Mouse (Mus musculus) G1E-ER4 (cell line): Measurements from ENCODE around the gene Pskh1. TPM values are rescaled to one million over a fixed set of nuclear protein-coding genes. Genes with fewer than 3 reads are reported as not detected.

ENCODE experiments used
- GATA1 ChIP-seq: IDR thresholded peaks from one replicate; pipeline ENCODE4 v1.8.0; 2012; ENCODE audit warnings: low read length, inconsistent platforms
- polyA plus RNA-seq: library from polyadenylated mRNA; stranded (reverse); fragments of >175 nt; gene quantifications from 2 replicates; pipeline ENCODE4 v1.2.3, GENCODE M21; 2012

Pskh1 gene
- 13.6 and 26.7 TPM in 2 replicates for polyA plus RNA-seq

DNA sequence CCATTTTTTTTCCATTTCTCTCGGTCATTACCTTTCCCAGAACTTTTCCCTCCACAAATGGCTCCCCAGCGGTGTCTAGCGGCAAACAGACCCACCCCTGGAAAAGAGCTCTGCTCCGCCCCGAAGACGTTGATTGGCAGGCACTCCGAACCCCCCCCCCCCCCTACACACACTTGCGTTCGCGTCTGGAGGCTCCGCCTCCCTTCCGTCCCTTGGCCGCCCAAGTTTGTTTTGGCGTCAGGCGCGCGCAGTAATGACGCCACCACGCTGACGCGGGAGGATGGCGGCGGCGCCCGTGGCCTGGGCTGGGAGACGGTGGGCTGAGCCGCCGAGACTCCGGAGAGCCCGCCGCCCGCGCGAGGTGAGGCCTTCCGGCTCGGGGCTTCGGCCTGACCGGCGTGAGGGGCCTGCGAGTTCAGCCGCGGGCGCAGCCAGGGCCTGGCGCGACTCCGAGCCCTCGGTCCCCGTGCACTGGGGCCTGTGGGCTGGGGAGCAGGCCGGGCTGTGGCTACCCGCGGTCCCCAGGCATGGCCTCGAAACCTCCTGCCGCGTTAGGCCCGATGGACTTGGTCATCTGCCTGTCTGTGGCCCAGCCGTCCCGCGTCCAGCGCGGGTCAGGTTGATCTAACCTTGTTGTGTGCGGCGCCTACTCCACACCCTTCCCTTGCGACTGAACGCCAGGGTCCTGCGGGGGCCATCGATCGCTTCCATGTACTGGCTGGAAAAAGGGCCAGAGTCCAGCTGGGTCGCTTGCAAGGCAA is at the start of gene Pskh1:
Gene Pskh1 (plus strand): TSS at position 262 of the 761 bp plus-strand sequence.
- TF ChIP-seq GATA1: no peak

DNA sequence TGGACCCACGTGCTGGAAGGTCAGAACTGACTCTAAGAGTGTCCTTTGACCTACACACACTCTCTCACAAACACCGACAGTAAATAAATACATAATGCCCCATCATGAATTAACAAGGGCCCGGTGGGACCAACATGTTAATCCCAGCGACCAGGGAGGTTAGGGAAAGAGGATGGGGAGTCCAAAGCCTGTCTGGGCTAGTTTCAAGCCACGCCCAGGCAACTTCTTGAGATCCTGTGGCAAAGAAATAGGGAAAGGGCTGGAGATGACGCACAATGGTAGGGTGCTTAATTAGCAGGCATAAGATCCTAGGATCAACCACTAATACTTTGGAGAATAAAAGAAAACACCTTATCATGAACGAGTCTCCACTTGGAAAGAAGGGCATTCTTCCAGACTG is 49.6 kb upstream of the Pskh1 start:
- TF ChIP-seq GATA1: no peak

DNA sequence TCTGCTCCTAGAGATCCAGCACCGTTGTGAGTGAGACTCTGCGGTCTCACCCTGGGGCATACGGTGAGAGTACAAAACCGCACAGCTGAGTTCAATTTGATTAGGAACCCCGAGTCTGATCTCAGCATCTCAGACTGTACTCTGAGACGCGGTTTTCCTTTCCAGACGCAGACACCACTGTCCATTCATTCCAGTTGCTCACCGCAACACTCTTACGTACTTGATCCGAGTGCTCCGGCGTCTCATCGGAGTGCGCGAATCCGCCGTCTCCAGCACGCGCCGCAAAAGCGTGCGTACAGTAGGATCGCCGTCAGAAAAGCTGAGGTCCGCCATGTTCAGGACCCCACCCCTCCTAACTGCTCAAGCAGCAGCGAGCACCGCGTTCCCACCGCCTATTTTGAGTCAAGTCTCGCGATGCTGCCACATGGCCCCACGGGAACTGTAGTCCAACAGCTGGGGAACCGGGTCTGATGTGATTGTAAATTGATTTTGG is 48.5 kb upstream of the Pskh1 start:
- no peak for TF ChIP-seq GATA1

DNA sequence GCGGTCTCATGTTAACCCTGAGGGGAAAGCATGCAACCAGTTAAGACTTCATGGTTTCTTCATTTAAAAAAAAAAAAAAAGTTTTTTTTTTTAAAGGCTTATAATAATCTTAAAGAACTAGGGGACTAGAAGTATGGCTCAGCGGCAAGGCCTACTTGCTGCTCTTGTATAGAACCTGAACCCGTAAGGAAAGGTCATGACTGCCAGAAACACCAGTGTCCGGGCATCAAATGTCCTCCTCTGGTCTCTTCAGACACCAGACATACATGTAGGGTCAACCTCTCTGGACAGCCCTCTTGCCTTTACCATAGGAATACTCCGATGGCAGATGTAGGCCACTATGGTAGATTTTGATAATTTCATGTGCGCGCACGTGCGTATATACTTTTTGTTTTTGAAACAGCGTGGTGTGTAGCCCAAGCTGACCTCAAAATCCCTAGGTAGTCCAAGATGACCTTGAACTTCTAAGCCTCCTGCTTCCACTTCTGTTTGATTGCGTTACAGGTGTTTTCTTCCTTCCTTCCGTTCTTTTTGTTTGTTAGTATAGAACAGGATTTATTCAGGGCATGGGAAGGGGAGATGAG is 48.0 kb upstream of the Pskh1 start:
- TF ChIP-seq GATA1: no peak

DNA sequence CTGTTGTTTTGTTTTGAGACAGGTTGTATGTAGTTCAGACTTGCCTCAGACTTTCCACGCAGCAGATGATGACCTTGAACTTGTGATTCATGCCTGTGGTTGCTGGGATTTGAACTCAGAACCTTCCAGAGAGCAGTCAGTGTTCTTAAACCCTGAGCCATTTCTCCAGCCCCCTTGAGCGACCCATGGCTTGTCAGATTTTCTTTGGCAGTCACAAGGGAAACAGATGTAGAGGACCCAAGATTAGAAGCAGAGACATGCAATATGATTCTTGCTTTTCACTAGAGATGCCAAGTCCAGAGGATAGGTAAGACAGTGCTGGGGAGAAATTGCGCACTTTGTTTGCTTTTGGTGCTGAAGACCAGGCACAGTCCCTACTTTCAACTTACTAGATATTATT is 47.1 kb upstream of the Pskh1 start, which contains the start of gene Cenpt:
Gene Cenpt (minus strand): TSS at position 101 of the 400 bp plus-strand sequence.
- TF ChIP-seq GATA1: no peak

DNA sequence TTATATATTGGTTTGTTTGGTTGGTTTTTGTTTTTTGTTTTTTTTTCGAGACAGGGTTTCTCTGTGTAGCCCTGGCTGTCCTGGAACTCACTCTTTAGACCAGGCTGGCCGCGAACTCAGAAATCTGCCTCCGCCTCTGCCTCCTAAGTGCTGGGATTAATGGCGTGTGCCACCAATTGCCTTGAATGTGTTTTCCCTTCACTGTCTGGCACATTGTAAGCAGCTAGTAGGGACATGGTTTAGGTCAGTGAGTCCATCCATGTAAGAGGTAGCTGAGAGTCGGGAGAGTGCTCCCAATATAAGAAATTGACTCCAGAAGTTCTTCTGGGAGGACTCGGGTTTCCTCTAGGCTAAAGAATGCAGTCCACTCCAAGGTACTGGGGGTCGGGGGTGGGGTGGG is 45.9 kb upstream of the Pskh1 start:
- TF ChIP-seq GATA1: no peak

DNA sequence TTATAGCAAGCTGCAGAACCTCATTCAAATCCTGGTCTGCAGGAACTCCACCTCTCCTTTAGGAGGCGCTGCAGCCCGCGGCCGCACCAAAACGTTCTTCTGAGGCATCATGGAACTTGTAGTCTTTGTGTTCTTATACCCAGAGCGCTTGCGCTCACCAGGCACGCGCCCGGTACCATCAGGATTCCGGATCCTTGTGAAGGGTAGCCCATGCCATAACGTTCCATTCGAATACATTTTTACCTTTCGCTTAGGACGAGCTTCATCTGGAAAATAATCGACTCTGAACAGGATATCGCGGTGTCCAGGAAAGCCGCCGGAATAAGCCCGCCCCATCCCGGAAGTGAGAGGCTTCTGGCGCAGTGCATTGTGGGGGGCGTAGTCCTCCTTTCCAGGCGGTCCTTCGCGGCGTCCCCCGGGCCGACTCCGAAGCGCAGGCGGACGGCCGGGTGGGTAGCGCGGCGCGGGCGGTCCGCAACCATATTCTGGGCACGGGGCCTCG is 45.5 kb upstream of the Pskh1 start, which contains the start of gene Thap11:
Gene Thap11 (plus strand): TSS at position 418 of the 502 bp plus-strand sequence.
- no peak for TF ChIP-seq GATA1

DNA sequence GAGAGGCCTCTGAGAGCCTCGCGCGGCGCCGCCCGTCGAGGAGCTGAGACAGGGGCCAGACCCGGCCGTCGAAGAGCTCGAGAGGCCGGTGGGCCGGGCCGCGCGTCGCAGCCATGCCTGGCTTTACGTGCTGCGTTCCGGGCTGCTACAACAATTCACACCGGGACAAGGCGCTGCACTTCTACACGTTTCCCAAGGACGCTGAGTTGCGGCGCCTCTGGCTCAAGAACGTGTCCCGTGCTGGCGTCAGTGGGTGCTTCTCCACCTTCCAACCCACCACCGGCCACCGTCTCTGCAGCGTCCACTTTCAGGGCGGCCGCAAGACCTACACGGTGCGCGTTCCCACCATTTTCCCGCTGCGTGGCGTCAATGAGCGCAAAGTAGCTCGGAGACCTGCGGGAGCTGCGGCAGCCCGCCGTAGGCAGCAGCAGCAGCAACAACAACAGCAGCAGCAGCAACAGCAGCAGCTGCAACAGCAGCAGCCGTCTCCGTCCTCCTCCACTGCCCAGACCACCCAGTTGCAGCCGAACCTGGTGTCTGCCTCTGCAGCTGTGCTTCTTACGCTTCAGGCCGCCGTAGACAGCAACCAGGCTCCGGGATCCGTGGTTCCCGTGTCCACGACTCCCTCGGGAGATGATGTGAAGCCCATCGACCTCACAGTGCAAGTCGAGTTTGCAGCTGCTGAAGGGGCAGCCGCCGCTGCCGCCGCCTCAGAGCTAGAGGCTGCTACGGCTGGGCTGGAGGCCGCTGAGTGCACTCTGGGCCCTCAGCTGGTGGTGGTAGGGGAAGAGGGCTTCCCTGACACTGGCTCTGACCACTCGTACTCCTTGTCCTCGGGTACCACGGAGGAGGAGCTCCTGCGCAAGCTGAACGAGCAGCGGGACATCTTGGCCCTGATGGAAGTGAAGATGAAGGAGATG is 44.7 kb upstream of the Pskh1 start:
- TF ChIP-seq GATA1: no peak

DNA sequence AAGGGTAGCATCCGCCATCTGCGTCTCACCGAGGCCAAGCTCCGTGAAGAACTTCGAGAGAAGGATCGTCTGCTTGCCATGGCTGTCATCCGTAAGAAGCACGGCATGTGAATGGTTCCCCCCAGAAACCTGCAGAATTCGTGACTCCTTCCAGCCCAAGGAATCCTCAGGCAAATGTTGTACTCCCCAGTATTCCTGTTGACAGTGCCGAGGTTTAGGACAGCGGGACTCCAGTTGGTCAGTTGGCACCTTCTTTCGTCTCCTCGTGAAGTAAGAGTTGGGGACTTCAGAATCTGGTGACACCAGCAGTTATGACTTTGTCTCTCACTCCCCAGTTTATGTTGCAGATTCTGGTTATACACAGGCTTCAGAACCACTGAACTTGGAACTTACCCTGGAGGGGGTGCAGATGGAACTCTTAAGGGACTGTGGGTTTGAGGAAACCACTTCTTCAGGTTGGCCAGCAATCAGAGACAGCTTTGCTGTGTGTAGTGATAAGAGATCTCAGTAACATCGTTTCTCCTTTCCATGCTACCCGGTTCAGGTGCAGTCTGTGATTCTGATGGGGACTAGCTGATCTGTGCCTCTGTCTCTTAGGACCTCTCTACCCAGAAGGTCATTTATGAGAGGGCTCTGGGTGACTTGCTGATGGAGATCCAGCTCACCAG is 43.9 kb upstream of the Pskh1 start:
- TF ChIP-seq GATA1: no peak

DNA sequence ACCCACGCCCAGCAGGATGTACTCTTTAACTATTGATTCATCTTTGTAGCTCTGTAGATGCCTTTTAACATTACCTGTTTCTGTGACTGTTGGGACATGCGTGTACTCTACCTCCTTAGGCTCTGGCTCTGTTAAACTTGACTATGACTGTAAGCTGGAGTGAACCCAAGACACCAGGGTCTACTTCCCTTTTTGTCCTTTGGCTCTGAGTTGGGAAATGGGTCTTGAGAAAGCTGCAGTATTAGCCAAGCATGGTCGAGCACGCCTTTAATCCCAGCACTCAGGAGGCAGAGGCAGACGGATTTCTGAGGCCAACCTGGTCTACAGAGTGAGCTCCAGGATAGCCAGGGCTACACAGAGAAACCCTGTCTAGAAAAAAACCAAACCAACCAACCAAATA is 41.7 kb upstream of the Pskh1 start:
- no peak for TF ChIP-seq GATA1

DNA sequence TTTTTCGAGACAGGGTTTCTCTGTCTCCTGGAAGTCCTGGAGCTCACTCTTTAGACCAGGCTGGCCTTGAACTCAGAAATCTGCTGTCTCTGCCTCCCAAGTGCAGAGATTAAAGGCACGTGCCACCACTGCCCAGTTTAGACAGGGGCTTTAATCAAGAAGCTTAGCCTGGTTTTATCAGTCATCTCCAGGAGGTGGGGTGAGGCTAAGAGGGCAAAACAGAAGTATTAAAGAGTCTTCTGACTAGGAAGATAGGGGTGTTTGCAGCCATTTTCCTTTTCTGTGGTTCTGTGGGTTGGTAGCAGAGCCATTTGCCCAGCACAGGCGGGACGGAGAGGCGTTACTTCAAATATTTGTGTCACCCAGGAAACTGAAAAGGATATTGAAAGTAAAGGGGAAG is 40.9 kb upstream of the Pskh1 start:
- peak; percentile 50 for TF ChIP-seq GATA1

DNA sequence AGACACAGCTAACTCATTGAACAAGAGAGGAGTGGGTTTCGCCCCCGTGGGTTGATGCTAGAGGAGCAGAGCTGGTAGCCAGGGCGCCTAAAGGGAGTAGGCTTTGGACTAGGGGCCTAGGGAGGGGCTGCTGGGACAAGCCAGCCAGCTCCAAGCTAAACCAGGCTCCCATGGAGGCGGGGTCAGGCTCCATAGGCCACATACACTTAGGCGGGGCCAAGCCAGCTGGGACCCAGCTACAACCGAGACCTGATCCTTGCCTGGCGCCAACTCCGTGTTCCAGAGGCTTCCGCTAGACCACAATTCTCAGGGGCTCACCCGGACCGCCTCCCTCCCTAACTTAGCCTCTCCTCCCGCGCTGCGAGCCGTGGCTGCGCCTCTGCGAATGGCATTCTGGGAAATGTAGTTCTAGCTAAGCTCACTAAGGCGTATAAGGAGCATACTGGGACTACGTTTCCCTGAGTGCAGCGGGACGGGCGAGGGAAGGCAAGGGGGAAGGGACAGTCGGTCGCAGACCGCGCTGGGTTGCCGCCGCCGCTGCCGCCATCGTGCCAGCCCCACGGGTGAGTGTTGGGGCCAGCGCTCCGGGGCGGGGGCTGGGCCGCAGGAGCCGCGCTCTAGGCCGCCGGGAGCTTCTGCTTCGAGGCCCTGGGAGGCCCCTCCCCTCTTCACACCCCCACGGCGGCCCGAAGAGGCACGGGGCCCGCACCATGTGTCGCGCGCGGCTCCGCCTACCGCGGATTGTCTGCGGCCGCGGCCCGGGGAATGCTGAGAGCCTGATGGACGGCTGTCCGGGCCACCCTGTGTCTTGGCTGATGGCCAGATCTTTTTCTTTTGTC is 39.9 kb upstream of the Pskh1 start, which contains the start of gene Nutf2:
Gene Nutf2 (plus strand): TSS at position 438 of the 839 bp plus-strand sequence.
- TF ChIP-seq GATA1: no peak

DNA sequence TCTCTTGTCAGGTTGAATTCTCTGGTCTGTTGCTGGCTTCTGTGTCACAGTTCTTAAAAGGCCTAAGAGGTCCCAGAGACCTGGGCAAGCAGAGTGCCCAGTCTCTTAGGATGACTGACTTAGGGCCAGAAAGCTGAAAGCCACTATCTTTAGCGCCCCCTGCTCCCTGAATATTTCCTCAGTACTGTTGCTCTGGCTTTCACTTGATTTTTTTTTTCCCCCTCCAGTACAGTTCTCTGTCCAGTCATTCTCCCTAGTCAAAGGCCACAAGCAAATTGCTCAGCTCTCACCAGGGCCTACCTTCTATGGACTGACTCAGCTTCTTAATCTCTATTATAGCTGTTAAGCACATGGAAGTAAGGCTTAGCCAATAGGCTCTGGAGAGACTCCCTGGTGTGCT is 38.3 kb upstream of the Pskh1 start:
- no peak for TF ChIP-seq GATA1
